8 mouse cellular contexts compared by ENCODE assay signal in the genomic region with DNA sequence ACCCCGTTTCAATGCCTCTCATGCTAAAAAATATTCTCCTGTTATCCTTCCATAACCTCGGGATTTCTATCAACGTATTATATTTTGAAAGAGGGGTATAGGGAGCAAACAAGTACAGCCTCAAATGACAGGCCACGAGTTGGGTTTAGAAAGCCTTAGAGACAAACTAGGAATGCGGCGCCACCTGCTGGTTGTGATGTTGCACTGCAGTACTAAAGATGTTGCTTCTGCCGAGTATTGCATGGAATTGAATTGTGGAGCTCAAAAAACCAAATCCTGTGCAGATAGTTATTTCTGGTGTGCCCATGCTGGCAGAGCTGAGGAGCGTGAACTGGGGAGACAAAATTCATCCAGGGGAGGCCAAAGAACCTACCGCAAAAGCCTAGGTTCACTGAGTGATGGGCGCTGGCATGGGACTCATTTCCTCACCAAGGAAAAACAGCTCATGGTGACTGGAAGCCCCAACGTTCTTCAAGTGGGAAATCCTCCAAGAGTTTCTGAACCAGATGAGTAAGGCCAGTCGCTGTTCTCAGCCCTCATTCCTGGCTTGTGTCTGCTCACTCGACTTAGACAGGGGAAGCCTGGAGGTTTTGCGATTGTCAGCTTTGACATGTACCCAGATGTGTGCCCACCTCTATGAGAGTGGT. TPM values are rescaled to one million over a fixed set of nuclear protein-coding genes. Genes with fewer than 3 reads are reported as not detected.
A peak's percentile ranks its signal among the peaks of the same experiment; 100 is the strongest.
DNase-seq lines count a peak whose midpoint lies in the region; ATAC-seq and TF ChIP-seq lines count a peak whose summit lies in the region.

No protein-coding gene starts in this region.

- TF ChIP-seq CTCF in MEL (IDR thresholded peaks at IDR 0.05 in 2 of 3, conservative IDR thresholded peaks at IDR 0.05 in 1 of 3; ENCODE audit: control insufficient read depth in 1 of 3, insufficient read depth in 1 of 3, low read depth in 2 of 3, low read length in 3 of 3, poor library complexity in 1 of 3, severe bottlenecking in 1 of 3), result peak; percentile 87 to 94 (median 89)
- peak; percentile 90 for TF ChIP-seq CTCF in brain, embryonic 14.5 days (IDR thresholded peaks at IDR 0.05; ENCODE audit: borderline replicate concordance, extremely low read depth, insufficient read depth, insufficient read length)
- TF ChIP-seq CTCF in layer of hippocampus, adult 2 months (conservative IDR thresholded peaks at IDR 0.05), result peak; percentile 98

- no peaks in the 10 kb centered on the region for H3K9me3 ChIP-seq in MEL (replicated peaks; ENCODE audit: insufficient read depth, low read length)
- no peaks in the 10 kb centered on the region for H3K9me3 ChIP-seq in heart, embryonic 10.5 days

- no peak overlapping the region for H3K4me3 ChIP-seq in MEL (ENCODE audit: control insufficient read depth in 1 of 2, insufficient read depth in 1 of 2, low read depth in 2 of 2, low read length in 2 of 2)
- no peak overlapping the region for H3K4me3 ChIP-seq in heart, embryonic 10.5 days
- H3K4me3 ChIP-seq in layer of hippocampus, adult 2 months, result no peak overlapping the region

- TF ChIP-seq RAD21 in MEL (IDR thresholded peaks at IDR 0.05; ENCODE audit: low read depth, low read length), result peak; percentile 98

- peak; percentile 83 for DNase-seq in MEL (ENCODE audit: low read depth, low spot score)
- DNase-seq in brain, embryonic 14.5 days (ENCODE audit: low read depth), result peak; percentile 90
- peak; percentile 83 for DNase-seq in heart, embryonic 10.5 days (ENCODE audit: low spot score)
- peak; percentile 69 to 84 for DNase-seq in layer of hippocampus, adult 2 months (ENCODE audit: low spot score in 2 of 2)
- DNase-seq in lung, postnatal 25 days (ENCODE audit: low spot score), result peak; percentile 61
- peak; percentile 81 for DNase-seq in retina, postnatal 1 day
- peak; percentile 49 for DNase-seq in urinary bladder, adult 2 months (ENCODE audit: low spot score)

- no peak for TF ChIP-seq EP300 in MEL (IDR thresholded peaks at IDR 0.05; ENCODE audit: low read depth in 1 of 2, low read length in 2 of 2)

- 21% methylated on average over 14 of the region's 14 CpGs for WGBS in heart, embryonic 10.5 days

- H3K79me2 ChIP-seq in MEL (ENCODE audit: control insufficient read depth, insufficient read depth, low read length, poor library complexity), result no peaks in the 10 kb centered on the region

- H3K36me3 ChIP-seq in MEL (ENCODE audit: control insufficient read depth in 1 of 2, insufficient read depth in 2 of 2, low read length in 2 of 2), result no peaks in the 10 kb centered on the region
- H3K36me3 ChIP-seq in heart, embryonic 10.5 days, result no peaks in the 10 kb centered on the region

- peak; percentile 79; the same call in 1 of the 2 replicates for ATAC-seq in erythroblast, adult 5-6 weeks (replicated peaks; ENCODE audit: low FRiP score, poor library complexity, severe bottlenecking)

- no peak overlapping the region for H3K9ac ChIP-seq in MEL (ENCODE audit: control insufficient read depth, low read depth, low read length, poor library complexity, severe bottlenecking)

- H3K27me3 ChIP-seq in MEL (ENCODE audit: control insufficient read depth in 1 of 2, insufficient read depth in 2 of 2, low read length in 2 of 2), result no peaks in the 10 kb centered on the region
- peaks cover 20% of the 10 kb centered on the region; the same call in 1 of the 2 replicates for H3K27me3 ChIP-seq in heart, embryonic 10.5 days (ENCODE audit: insufficient read depth, poor library complexity, severe bottlenecking)

- no peaks in the 10 kb centered on the region for H3K4me1 ChIP-seq in MEL (ENCODE audit: control insufficient read depth in 1 of 2, insufficient read depth in 2 of 2, low read length in 2 of 2)
- H3K4me1 ChIP-seq in heart, embryonic 10.5 days, result no peaks in the 10 kb centered on the region

- no peak overlapping the region for H3K27ac ChIP-seq in MEL (ENCODE audit: control insufficient read depth, low read depth, low read length)
- H3K27ac ChIP-seq in heart, embryonic 10.5 days, result no peak overlapping the region
- no peak overlapping the region for H3K27ac ChIP-seq in layer of hippocampus, adult 2 months

- no peak for TF ChIP-seq POLR2A in MEL (IDR thresholded peaks at IDR 0.05; ENCODE audit: control insufficient read depth in 1 of 2, insufficient read depth in 1 of 2, low read depth in 1 of 2, low read length in 2 of 2, poor library complexity in 1 of 2)
- no peak for TF ChIP-seq POLR2A in brain, embryonic 14.5 days (IDR thresholded peaks at IDR 0.05; ENCODE audit: borderline replicate concordance, extremely low read depth, insufficient read depth, insufficient read length, poor library complexity, severe bottlenecking)

TF ChIP-seq in MEL, 35 proteins besides CTCF, POLR2A, EP300 and RAD21:
- TF ChIP-seq POLR2AphosphoS5 (IDR thresholded peaks at IDR 0.05; ENCODE audit: borderline replicate concordance, low read depth, low read length) (no peak), MXI1 (IDR thresholded peaks at IDR 0.05; ENCODE audit: low read depth, low read length) (0 out of 2 replicates have a peak, but pooled peaks have one; percentile 28), SMC3 (IDR thresholded peaks at IDR 0.05; ENCODE audit: low read depth, low read length) (peak; percentile 97), MYC (IDR thresholded peaks at IDR 0.05; ENCODE audit: low read depth, low read length) (peak; percentile 59; the same call in 1 of the 2 replicates), ZC3H11A (IDR thresholded peaks at IDR 0.05; ENCODE audit: low read depth, low read length) (peak; percentile 98), TCF12 (IDR thresholded peaks at IDR 0.05; ENCODE audit: low read depth, low read length) (no peak), BHLHE40 (IDR thresholded peaks at IDR 0.05; ENCODE audit: borderline replicate concordance, low read depth, low read length) (0 out of 2 replicates have a peak, but pooled peaks have one; percentile 10), USF2 (IDR thresholded peaks at IDR 0.05; ENCODE audit: borderline replicate concordance in 1 of 2, insufficient read depth in 1 of 2, low read depth in 1 of 2, low read length in 2 of 2) (no peak), SIN3A (IDR thresholded peaks at IDR 0.05; ENCODE audit: low read length) (peak; percentile 61)

RNA-seq across cellular contexts. Expression of gene Ppp1r3g, which starts 11.2 kb away (rescaled TPM):
- total RNA-seq in MEL (2012; rRNA removed), result not detected in 2 replicates
- polyA plus RNA-seq in MEL (2012; ENCODE audit: insufficient read depth in 1 of 2, insufficient read length in 2 of 2, low read depth in 1 of 2, low replicate concordance in 2 of 2, missing spikeins in 1 of 2), result not detected
- 0.29 and 0.47 TPM in 2 replicates for polyA plus RNA-seq in brain, embryonic 14.5 days (2012; rRNA removed)
- not detected in 2 replicates for total RNA-seq in erythroblast, adult 5-6 weeks (2015; ENCODE audit: low replicate concordance)
- total RNA-seq in erythroblast, adult 5-6 weeks (2017; ENCODE audit: low replicate concordance), result not detected in 2 replicates
- 6.2 and 7.6 TPM in 2 replicates for polyA plus RNA-seq in heart, embryonic 10.5 days (2016; fragmentation: Nextera tagmentation; extraction: Ambion mirVana)
- 10 to 100 TPM; 10.7 to 12.5 TPM for total RNA-seq in layer of hippocampus, adult 2 months (2021)
- 0.04 and 0.16 TPM in 2 replicates for polyA plus RNA-seq in urinary bladder, adult 2 months (2012; rRNA removed)

RNA-seq across cellular contexts. Expression of gene Rpp40, which starts 41.3 kb away (rescaled TPM):
- total RNA-seq in MEL (2012; rRNA removed), result 28.3 and 31.6 TPM in 2 replicates
- 10 to 100 TPM in 1 of 2 experiments, not detected in 1; 22.8 TPM for polyA plus RNA-seq in MEL (2012; ENCODE audit: insufficient read depth in 1 of 2, insufficient read length in 2 of 2, low read depth in 1 of 2, low replicate concordance in 2 of 2, missing spikeins in 1 of 2)
- 4.2 and 5.3 TPM in 2 replicates for polyA plus RNA-seq in brain, embryonic 14.5 days (2012; rRNA removed)
- total RNA-seq in erythroblast, adult 5-6 weeks (2015; ENCODE audit: low replicate concordance), result 5.6 and 11.3 TPM in 2 replicates
- total RNA-seq in erythroblast, adult 5-6 weeks (2017; ENCODE audit: low replicate concordance), result 0.56 and 0.77 TPM in 2 replicates
- polyA plus RNA-seq in heart, embryonic 10.5 days (2016; fragmentation: Nextera tagmentation; extraction: Ambion mirVana), result 16.6 and 21.9 TPM in 2 replicates
- total RNA-seq in layer of hippocampus, adult 2 months (2021), result 1 to 10 TPM; 7.5 to 9.1 TPM
- 7.2 and 7.6 TPM in 2 replicates for polyA plus RNA-seq in urinary bladder, adult 2 months (2012; rRNA removed)
